Mouse (Mus musculus) ES-Bruce4 (cell line): Measurements from ENCODE around the gene Fam170b. TPM values are rescaled to one million over a fixed set of nuclear protein-coding genes. Genes with fewer than 3 reads are reported as not detected.

Source experiments
- H3K27ac ChIP-seq: 2 replicates; pipeline ENCODE4 v1.5.1; 2012; ENCODE audit warnings: low read length, inconsistent platforms; ENCODE audit not compliant: insufficient read depth
- H3K27me3 ChIP-seq: 2 replicates; pipeline ENCODE4 v1.6.1; 2012; ENCODE audit warnings: mild to moderate bottlenecking, low read length, inconsistent platforms; ENCODE audit not compliant: control insufficient read depth, poor library complexity, insufficient read depth, severe bottlenecking
- H3K36me3 ChIP-seq: 2 replicates; pipeline ENCODE4 v1.6.1; 2012; ENCODE audit warnings: inconsistent platforms, mild to moderate bottlenecking, low read length, moderate library complexity; ENCODE audit not compliant: control insufficient read depth, poor library complexity, insufficient read depth, severe bottlenecking
- H3K4me1 ChIP-seq: one replicate; pipeline ENCODE4 v1.8.1; 2011; ENCODE audit warnings: low read length; ENCODE audit not compliant: control insufficient read depth, insufficient read depth
- H3K4me3 ChIP-seq: 2 replicates; pipeline ENCODE4 v1.5.1; 2011; ENCODE audit warnings: low read depth, mild to moderate bottlenecking, low read length
- H3K9ac ChIP-seq: 2 replicates; pipeline ENCODE4 v1.6.1; 2012; ENCODE audit warnings: low read depth, mild to moderate bottlenecking, inconsistent platforms; ENCODE audit not compliant: poor library complexity, severe bottlenecking
- H3K9me3 ChIP-seq: replicated peaks from 2 replicates; pipeline ENCODE4 v1.6.1; 2012; ENCODE audit warnings: mild to moderate bottlenecking, low read length, inconsistent platforms; ENCODE audit not compliant: control insufficient read depth, poor library complexity, insufficient read depth, severe bottlenecking
- CTCF ChIP-seq: IDR thresholded peaks from one replicate; pipeline ENCODE4 v1.8.1; 2011; ENCODE audit warnings: low read depth, low read length
- EP300 ChIP-seq: IDR thresholded peaks from 2 replicates; pipeline ENCODE4 v1.6.1; 2011; ENCODE audit warnings: low read depth, low read length; ENCODE audit not compliant: insufficient read depth
- POLR2A ChIP-seq: IDR thresholded peaks from one replicate; pipeline ENCODE4 v1.8.1; 2011; ENCODE audit warnings: low read length; ENCODE audit not compliant: insufficient read depth
- polyA plus RNA-seq: library from polyadenylated mRNA; stranded (reverse); fragments of >200 nt; gene quantifications from 2 replicates; pipeline ENCODE4 v1.2.4, GENCODE M21; 2011; ENCODE audit warnings: low read depth; ENCODE audit not compliant: missing spikeins, insufficient read depth, insufficient read length

Gene Fam170b
- polyA plus RNA-seq, 1 experiment: not detected

- H3K9me3 ChIP-seq: no peaks in the 10 kb centered on the region
- H3K27me3 ChIP-seq: no peaks in the 10 kb centered on the region; the same call in 1 of the 2 replicates
- TF ChIP-seq POLR2A (no peak), CTCF (no peak), EP300 (no peak)
- no peak overlapping the region for H3K27ac ChIP-seq
- peak overlapping the region; percentile 33; the same call in 1 of the 2 replicates for H3K4me3 ChIP-seq
- no peak overlapping the region for H3K9ac ChIP-seq
- H3K4me1 ChIP-seq: no peaks in the 10 kb centered on the region
- no peaks in the 10 kb centered on the region for H3K36me3 ChIP-seq
These were observed 1.4 kb downstream of the Fam170b start for GRCm38 (mm10) chr14:32835181-32835580.

GRCm38 (mm10) chr14:32835596-32835995, 1.8 kb downstream of the Fam170b start:
- Histone ChIP-seq H3K9ac (no peak overlapping the region), H3K4me3 (peak overlapping the region; percentile 33), H3K4me1 (no peaks in the 10 kb centered on the region), H3K9me3 (no peaks in the 10 kb centered on the region), H3K27ac (no peak overlapping the region), H3K27me3 (no peaks in the 10 kb centered on the region; the same call in 1 of the 2 replicates), H3K36me3 (no peaks in the 10 kb centered on the region)
- TF ChIP-seq POLR2A (no peak), CTCF (no peak), EP300 (no peak)

- H3K36me3 ChIP-seq: no peaks in the 10 kb centered on the region
- H3K9ac ChIP-seq: no peak overlapping the region
- no peaks in the 10 kb centered on the region; the same call in 1 of the 2 replicates for H3K27me3 ChIP-seq
- H3K27ac ChIP-seq: no peak overlapping the region
- H3K4me1 ChIP-seq: no peaks in the 10 kb centered on the region
- peak overlapping the region; percentile 2; the same call in 1 of the 2 replicates for H3K4me3 ChIP-seq
- TF ChIP-seq EP300 (no peak), CTCF (no peak), POLR2A (no peak)
- no peaks in the 10 kb centered on the region for H3K9me3 ChIP-seq
These were observed 2.4 kb downstream of the Fam170b start for GRCm38 (mm10) chr14:32836191-32836590.

GRCm38 (mm10) chr14:32842052-32842451, 8.3 kb downstream of the Fam170b start:
- H3K9me3 ChIP-seq: no peaks in the 10 kb centered on the region
- H3K27ac ChIP-seq: no peak overlapping the region

GRCm38 (mm10) chr14:32854059-32854458, 20.3 kb downstream of the Fam170b start:
- peaks cover 5% of the 10 kb centered on the region for H3K27me3 ChIP-seq
- TF ChIP-seq EP300 (no peak), POLR2A (no peak), CTCF (no peak)
- no peak overlapping the region for H3K4me3 ChIP-seq
- H3K4me1 ChIP-seq: no peaks in the 10 kb centered on the region
- no peaks in the 10 kb centered on the region for H3K36me3 ChIP-seq
- no peak overlapping the region for H3K9ac ChIP-seq
- H3K9me3 ChIP-seq: no peaks in the 10 kb centered on the region
- no peak overlapping the region for H3K27ac ChIP-seq

More at GRCm38 (mm10) chr14:32842052-32842451, 8.3 kb downstream of the Fam170b start:
- no peak overlapping the region for H3K9ac ChIP-seq
- H3K27me3 ChIP-seq: no peaks in the 10 kb centered on the region
- no peak overlapping the region for H3K4me3 ChIP-seq
- H3K36me3 ChIP-seq: no peaks in the 10 kb centered on the region
- TF ChIP-seq EP300 (no peak), POLR2A (no peak)
- no peaks in the 10 kb centered on the region for H3K4me1 ChIP-seq

DNA sequence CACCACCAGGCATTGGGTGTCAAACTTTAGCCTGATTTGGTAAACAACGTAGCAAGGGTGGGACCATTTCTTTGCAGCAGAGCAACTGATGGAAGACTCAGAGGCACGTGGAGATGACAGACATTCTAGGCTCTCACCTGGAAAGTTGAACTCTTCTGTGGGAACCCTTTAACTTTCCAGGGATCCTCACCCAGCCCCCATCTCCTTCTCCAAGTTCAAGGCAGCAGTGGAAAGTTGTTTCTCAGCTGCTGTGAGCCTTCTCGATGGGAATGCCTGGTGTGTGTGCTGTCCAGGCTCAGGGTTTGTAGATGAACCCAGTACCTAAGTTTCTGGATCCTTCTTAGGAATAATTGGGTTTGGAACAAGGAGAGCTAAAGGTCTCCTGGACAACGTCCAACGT, 22.5 kb downstream of the Fam170b start:
- Histone ChIP-seq H3K9me3 (no peaks in the 10 kb centered on the region), H3K9ac (no peak overlapping the region), H3K4me1 (no peaks in the 10 kb centered on the region), H3K36me3 (no peaks in the 10 kb centered on the region), H3K27me3 (peaks cover 5% of the 10 kb centered on the region), H3K4me3 (no peak overlapping the region), H3K27ac (no peak overlapping the region)
- TF ChIP-seq EP300: no peak
- no peak for TF ChIP-seq CTCF
- TF ChIP-seq POLR2A: no peak
